Mouse (Mus musculus) heart, embryonic 13.5 days (tissue): ENCODE data around the gene Stat5b. TPM values are rescaled to one million over a fixed set of nuclear protein-coding genes. Genes with fewer than 3 reads are reported as not detected.
"Not testable (repeated sequence)": the region's sequence is repeated elsewhere in the genome, so short reads cannot be mapped to it uniquely, and the experiment has no call there.

ENCODE experiments used
- ATAC-seq: fragments of 200-750 bp; cut with Nextera tagmentation; 2 replicates; pipeline ENCODE4 v1.8.0; 2017; ENCODE audit warnings: moderate TSS enrichment; ENCODE audit not compliant: insufficient number of reproducible peaks, low FRiP score, low TSS enrichment; ENCODE audit errors: extremely low read depth
- H3K27ac ChIP-seq: fragments of 300-500 bp; sonication (generic); replicated peaks from 2 replicates; pipeline ENCODE4 v1.5.1; 2015; ENCODE audit warnings: moderate library complexity, mild to moderate bottlenecking, inconsistent platforms
- H3K27me3 ChIP-seq: fragments of 300-500 bp; sonication (generic); replicated peaks from 2 replicates; pipeline ENCODE4 v1.6.1; 2015; ENCODE audit warnings: mild to moderate bottlenecking, inconsistent platforms
- H3K36me3 ChIP-seq: fragments of 300-500 bp; sonication (generic); 2 replicates; pipeline ENCODE4 v1.6.1; 2015; ENCODE audit warnings: mild to moderate bottlenecking, inconsistent platforms
- H3K4me1 ChIP-seq: fragments of 300-500 bp; sonication (generic); 2 replicates; pipeline ENCODE4 v1.6.1; 2015; ENCODE audit warnings: inconsistent platforms
- H3K4me2 ChIP-seq: fragments of 300-500 bp; sonication (generic); 2 replicates; pipeline ENCODE4 v1.6.1; 2015; ENCODE audit warnings: inconsistent platforms, mild to moderate bottlenecking, moderate library complexity
- H3K4me3 ChIP-seq: fragments of 300-500 bp; sonication (generic); 2 replicates; pipeline ENCODE4 v1.5.1; 2015; ENCODE audit warnings: moderate library complexity, mild to moderate bottlenecking, inconsistent platforms
- H3K9ac ChIP-seq: fragments of 300-500 bp; sonication (generic); 2 replicates; pipeline ENCODE4 v1.6.1; 2015; ENCODE audit warnings: inconsistent platforms, mild to moderate bottlenecking, moderate library complexity
- H3K9me3 ChIP-seq: fragments of 300-500 bp; sonication (generic); 2 replicates; pipeline ENCODE4 v1.6.1; 2016; ENCODE audit warnings: inconsistent platforms
- WGBS: fragments of 180-500 bp; shearing (Covaris S2); methylation state at CpG from one replicate; pipeline ENCODE4 v1.1.7; 2015; ENCODE audit warnings: mixed read lengths; 5-methylcytosine and 5-hydroxymethylcytosine counted together
- polyA plus RNA-seq: library from polyadenylated mRNA; unstranded; fragments of >200 nt; fragmentation: Nextera tagmentation; extraction: Ambion mirVana; gene quantifications from 2 replicates; pipeline ENCODE4 v1.2.1, GENCODE M21; 2015

Stat5b gene
- polyA plus RNA-seq, 1 experiment from 2014 or later: 27.0 TPM

- H3K9me3 ChIP-seq: no peaks in the 10 kb centered on the region; the same call in 1 of the 2 replicates
- peaks cover 45% of the 10 kb centered on the region for H3K4me1 ChIP-seq
- H3K36me3 ChIP-seq: peaks cover 60% of the 10 kb centered on the region
- no peak overlapping the region for H3K4me3 ChIP-seq
- H3K9ac ChIP-seq: no peak overlapping the region
- peak overlapping the region; percentile 29; the same call in 1 of the 2 replicates for H3K27ac ChIP-seq
- H3K4me2 ChIP-seq: no peak overlapping the region
- WGBS: 67% methylated on average over 20 of the region's 20 CpGs
- H3K27me3 ChIP-seq: no peaks in the 10 kb centered on the region
- no peak for ATAC-seq
These were observed 43.9 kb downstream of the Stat5b start for GRCm38 (mm10) chr11:100806380-100807305.

GRCm38 (mm10) chr11:100805535-100805934 is 45.0 kb downstream of the Stat5b start:
- Histone ChIP-seq H3K9ac (peak overlapping the region; percentile 40; the same call in 1 of the 2 replicates), H3K4me1 (peaks cover 38% of the 10 kb centered on the region), H3K9me3 (no peaks in the 10 kb centered on the region), H3K36me3 (peaks cover 65% of the 10 kb centered on the region), H3K27ac (peak overlapping the region; percentile 59), H3K4me2 (no peak overlapping the region), H3K27me3 (no peaks in the 10 kb centered on the region), H3K4me3 (no peak overlapping the region)
- no peak for ATAC-seq
- WGBS: 33% methylated on average over 7 of the region's 7 CpGs

GRCm38 (mm10) chr11:100804409-100804808 is 46.1 kb downstream of the Stat5b start:
- WGBS: 92% methylated on average over 10 of the region's 10 CpGs
- ATAC-seq: no peak
- H3K36me3 ChIP-seq: peaks cover 74% of the 10 kb centered on the region

GRCm38 (mm10) chr11:100799426-100799825 is 51.1 kb downstream of the Stat5b start:
- Histone ChIP-seq H3K4me1 (no peaks in the 10 kb centered on the region), H3K4me3 (no peak overlapping the region), H3K4me2 (no peak overlapping the region), H3K9ac (no peak overlapping the region), H3K27me3 (no peaks in the 10 kb centered on the region), H3K36me3 (peaks cover 87% of the 10 kb centered on the region), H3K27ac (no peak overlapping the region), H3K9me3 (no peaks in the 10 kb centered on the region)
- no peak for ATAC-seq
- WGBS: 84% methylated on average over 5 of the region's 5 CpGs

More at GRCm38 (mm10) chr11:100804409-100804808, 46.1 kb downstream of the Stat5b start:
- Histone ChIP-seq H3K4me1 (peaks cover 31% of the 10 kb centered on the region), H3K4me2 (no peak overlapping the region), H3K27me3 (no peaks in the 10 kb centered on the region), H3K9me3 (no peaks in the 10 kb centered on the region), H3K4me3 (no peak overlapping the region), H3K27ac (no peak overlapping the region), H3K9ac (no peak overlapping the region)

- Histone ChIP-seq H3K27me3 (no peaks in the 10 kb centered on the region), H3K36me3 (peaks cover 81% of the 10 kb centered on the region), H3K4me3 (no peak overlapping the region), H3K9me3 (no peaks in the 10 kb centered on the region), H3K27ac (no peak overlapping the region), H3K4me1 (peaks cover 3% of the 10 kb centered on the region; the same call in 1 of the 2 replicates), H3K4me2 (no peak overlapping the region), H3K9ac (no peak overlapping the region)
- 70% methylated on average over 8 of the region's 8 CpGs for WGBS
- no peak for ATAC-seq
These were observed 53.9 kb downstream of the Stat5b start for GRCm38 (mm10) chr11:100796585-100796984.

- Histone ChIP-seq H3K9me3 (no peaks in the 10 kb centered on the region), H3K36me3 (peaks cover 83% of the 10 kb centered on the region), H3K9ac (no peak overlapping the region), H3K4me3 (no peak overlapping the region), H3K27ac (no peak overlapping the region), H3K4me2 (no peak overlapping the region), H3K4me1 (peaks cover 7% of the 10 kb centered on the region; the same call in 1 of the 2 replicates), H3K27me3 (no peaks in the 10 kb centered on the region)
- ATAC-seq: no peak
- 92% methylated on average over 2 of the region's 2 CpGs for WGBS
These were observed 55.1 kb downstream of the Stat5b start for GRCm38 (mm10) chr11:100795386-100795785.

GRCm38 (mm10) chr11:100791457-100792049 is 59.0 kb downstream of the Stat5b start:
- Histone ChIP-seq H3K36me3 (peaks cover 92% of the 10 kb centered on the region), H3K9ac (no peak overlapping the region)
- WGBS: 85% methylated on average over 2 of the region's 2 CpGs

GRCm38 (mm10) chr11:100790644-100791043 is 59.9 kb downstream of the Stat5b start:
- 86% methylated on average over 9 of the region's 9 CpGs for WGBS
- H3K36me3 ChIP-seq: peaks cover 93% of the 10 kb centered on the region

More at GRCm38 (mm10) chr11:100791457-100792049, 59.0 kb downstream of the Stat5b start:
- Histone ChIP-seq H3K4me3 (no peak overlapping the region), H3K4me1 (peaks cover 7% of the 10 kb centered on the region; the same call in 1 of the 2 replicates), H3K27me3 (no peaks in the 10 kb centered on the region), H3K9me3 (no peaks in the 10 kb centered on the region), H3K27ac (no peak overlapping the region; the same call in 1 of the 2 replicates), H3K4me2 (no peak overlapping the region)
- no peak for ATAC-seq

GRCm38 (mm10) chr11:100789702-100790101 is 60.8 kb downstream of the Stat5b start:
- Histone ChIP-seq H3K4me3 (no peak overlapping the region), H3K27ac (no peak overlapping the region), H3K4me2 (no peak overlapping the region), H3K36me3 (peaks cover 93% of the 10 kb centered on the region), H3K9ac (no peak overlapping the region), H3K9me3 (no peaks in the 10 kb centered on the region), H3K27me3 (no peaks in the 10 kb centered on the region), H3K4me1 (peaks cover 7% of the 10 kb centered on the region; the same call in 1 of the 2 replicates)
- WGBS: 86% methylated on average over 3 of the region's 3 CpGs
- ATAC-seq: no peak

More at GRCm38 (mm10) chr11:100790644-100791043, 59.9 kb downstream of the Stat5b start:
- not testable (repeated sequence) for H3K9me3 ChIP-seq, H3K27me3 ChIP-seq, H3K9ac ChIP-seq, H3K4me3 ChIP-seq, H3K4me1 ChIP-seq, H3K27ac ChIP-seq, ATAC-seq, H3K4me2 ChIP-seq

GRCm38 (mm10) chr11:100785774-100786173 is 64.8 kb downstream of the Stat5b start:
- peaks cover 10% of the 10 kb centered on the region for H3K4me1 ChIP-seq
- peaks cover 94% of the 10 kb centered on the region for H3K36me3 ChIP-seq
- no peak overlapping the region for H3K4me2 ChIP-seq
- no peak overlapping the region for H3K27ac ChIP-seq
- H3K9ac ChIP-seq: no peak overlapping the region
- no peaks in the 10 kb centered on the region for H3K9me3 ChIP-seq
- 92% methylated on average over 2 of the region's 2 CpGs for WGBS
- H3K4me3 ChIP-seq: no peak overlapping the region
- no peaks in the 10 kb centered on the region for H3K27me3 ChIP-seq
- ATAC-seq: no peak

- no peak overlapping the region for H3K9ac ChIP-seq
- no peak for ATAC-seq
- no peaks in the 10 kb centered on the region for H3K9me3 ChIP-seq
- no peak overlapping the region for H3K4me3 ChIP-seq
- peaks cover 6% of the 10 kb centered on the region for H3K4me1 ChIP-seq
- no peak overlapping the region for H3K4me2 ChIP-seq
- no peaks in the 10 kb centered on the region for H3K27me3 ChIP-seq
- H3K27ac ChIP-seq: no peak overlapping the region
- H3K36me3 ChIP-seq: peaks cover 94% of the 10 kb centered on the region
- 73% methylated on average over 8 of the region's 8 CpGs for WGBS
These were observed 66.2 kb downstream of the Stat5b start for GRCm38 (mm10) chr11:100784286-100784685.
